Comparison of ENCODE assay signal across 8 mouse cellular contexts in the genomic region with DNA sequence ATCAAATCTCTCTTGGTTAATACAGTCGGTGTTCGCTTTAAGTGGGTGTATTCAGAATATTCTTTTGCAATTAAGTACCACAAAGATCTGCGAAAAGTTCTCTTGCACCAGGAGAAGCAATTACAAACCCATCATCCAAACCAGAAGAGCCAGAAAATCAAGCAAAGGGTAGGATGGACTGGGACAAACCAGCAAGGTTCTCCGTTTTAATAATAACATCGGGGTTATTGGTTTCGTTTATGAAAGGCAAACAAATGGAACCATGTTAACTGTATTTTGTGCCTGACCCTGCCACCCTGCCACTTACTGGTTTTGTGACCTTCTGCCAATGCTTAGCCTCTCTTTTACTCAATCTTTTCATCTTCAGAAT. TPM values are rescaled to one million over a fixed set of nuclear protein-coding genes. Genes with fewer than 3 reads are reported as not detected.
A peak's percentile ranks its signal among the peaks of the same experiment; 100 is the strongest.
DNase-seq lines count a peak whose midpoint lies in the region; ATAC-seq and TF ChIP-seq lines count a peak whose summit lies in the region.

No protein-coding gene starts in this region.

- no peaks in the 10 kb centered on the region for H3K36me3 ChIP-seq in forebrain, embryonic 10.5 days (replicated peaks)
- no peaks in the 10 kb centered on the region for H3K36me3 ChIP-seq in intestine, embryonic 14.5 days (ENCODE audit: control insufficient read depth, insufficient read depth, low read length)
- no peaks in the 10 kb centered on the region; the same call in 1 of the 2 replicates for H3K36me3 ChIP-seq in midbrain, postnatal 0 days (ENCODE audit: insufficient read depth, low read length)

- H3K27ac ChIP-seq in layer of hippocampus, adult 2 months, result peak overlapping the region; percentile 98
- no peak overlapping the region for H3K27ac ChIP-seq in forebrain, embryonic 10.5 days
- H3K27ac ChIP-seq in intestine, embryonic 14.5 days (ENCODE audit: low read depth), result no peak overlapping the region
- H3K27ac ChIP-seq in midbrain, postnatal 0 days (ENCODE audit: low read depth, low read length), result no peak overlapping the region

- WGBS in forebrain, embryonic 10.5 days, result 9% methylated on average over 6 of the region's 6 CpGs
- 18% methylated on average over 6 of the region's 6 CpGs for WGBS in intestine, embryonic 14.5 days
- WGBS in midbrain, postnatal 0 days, result 11% methylated on average over 6 of the region's 6 CpGs

- H3K9me3 ChIP-seq in forebrain, embryonic 10.5 days, result no peaks in the 10 kb centered on the region
- H3K9me3 ChIP-seq in intestine, embryonic 14.5 days (ENCODE audit: control insufficient read depth, low read length), result no peaks in the 10 kb centered on the region
- H3K9me3 ChIP-seq in midbrain, postnatal 0 days (ENCODE audit: low read length), result no peaks in the 10 kb centered on the region

- peak overlapping the region; percentile 98 for H3K4me2 ChIP-seq in intestine, embryonic 14.5 days (ENCODE audit: low read length)
- H3K4me2 ChIP-seq in midbrain, postnatal 0 days (ENCODE audit: low read depth, low read length, poor library complexity, severe bottlenecking), result peak overlapping the region; percentile 94

- no peak overlapping the region for H3K9ac ChIP-seq in intestine, embryonic 14.5 days (ENCODE audit: low read length)
- H3K9ac ChIP-seq in midbrain, postnatal 0 days (replicated peaks; ENCODE audit: low read length, poor library complexity, severe bottlenecking), result no peak overlapping the region

- ATAC-seq in intestine, embryonic 14.5 days (replicated peaks; ENCODE audit: low FRiP score, low TSS enrichment, low read depth), result no peak
- no peak for ATAC-seq in midbrain, postnatal 0 days (ENCODE audit: low FRiP score)

- no peak for TF ChIP-seq CTCF in layer of hippocampus, adult 2 months (conservative IDR thresholded peaks at IDR 0.05)
- no peak for TF ChIP-seq CTCF in midbrain, postnatal 0 days (IDR thresholded peaks at IDR 0.05)

- DNase-seq in layer of hippocampus, adult 2 months (ENCODE audit: low spot score in 2 of 2), result no peak
- DNase-seq in layer of hippocampus, adult 9-11 months, result no peak
- DNase-seq in forebrain, embryonic 10.5 days (ENCODE audit: extremely low spot score, low spot score), result no peak
- DNase-seq in intestine, embryonic 14.5 days (ENCODE audit: low spot score), result no peak
- DNase-seq in midbrain, postnatal 0 days (ENCODE audit: low spot score), result no peak
- no peak for DNase-seq in T-cell, adult 2 months (ENCODE audit: low spot score)
- no peak for DNase-seq in thymus, adult 18-20 months
- no peak for DNase-seq in embryo, embryonic 10.5 days (ENCODE audit: low spot score)

- peak overlapping the region; percentile 96 for H3K4me3 ChIP-seq in layer of hippocampus, adult 2 months
- H3K4me3 ChIP-seq in forebrain, embryonic 10.5 days, result peak overlapping the region; percentile 70
- H3K4me3 ChIP-seq in intestine, embryonic 14.5 days (ENCODE audit: low read depth, low read length), result no peak overlapping the region
- H3K4me3 ChIP-seq in midbrain, postnatal 0 days (ENCODE audit: low read depth, low read length), result peak overlapping the region; percentile 82

- peaks cover 35% of the 10 kb centered on the region for H3K4me1 ChIP-seq in forebrain, embryonic 10.5 days
- no peaks in the 10 kb centered on the region; the same call in 1 of the 2 replicates for H3K4me1 ChIP-seq in intestine, embryonic 14.5 days (replicated peaks; ENCODE audit: control insufficient read depth, insufficient read depth, low read length)
- H3K4me1 ChIP-seq in midbrain, postnatal 0 days (ENCODE audit: insufficient read depth, low read length), result no peaks in the 10 kb centered on the region

- peaks cover 75% of the 10 kb centered on the region for H3K27me3 ChIP-seq in forebrain, embryonic 10.5 days (ENCODE audit: poor library complexity, severe bottlenecking)
- H3K27me3 ChIP-seq in intestine, embryonic 14.5 days (replicated peaks; ENCODE audit: control insufficient read depth, insufficient read depth, low read length), result peaks cover 46% of the 10 kb centered on the region
- 0 out of 2 replicates have a peak, but pooled peaks cover 4% of the 10 kb centered on the region for H3K27me3 ChIP-seq in midbrain, postnatal 0 days (ENCODE audit: insufficient read depth, low read length)

RNA-seq across cellular contexts. Expression of a gene that starts 0.6 kb away (rescaled TPM):
- 100 to 1,000 TPM; 148 to 159 TPM for total RNA-seq in layer of hippocampus, adult 2 months (2021)
- 3.6 and 5.1 TPM in 2 replicates for polyA plus RNA-seq in forebrain, embryonic 10.5 days (2016; fragmentation: Nextera tagmentation; extraction: Ambion mirVana)
- 0.66 and 0.99 TPM in 2 replicates for polyA plus RNA-seq in intestine, embryonic 14.5 days (2014; fragmentation: Nextera tagmentation; extraction: Ambion mirVana)
- 24.0 and 25.1 TPM in 2 replicates for total RNA-seq in midbrain, postnatal 0 days (2014; rRNA removed)
- polyA plus RNA-seq in midbrain, postnatal 0 days (2015; fragmentation: Nextera tagmentation; extraction: Ambion mirVana), result 8.4 and 11.7 TPM in 2 replicates
